Mouse (Mus musculus) G1E (cell line): ENCODE measurements around the gene Coq3.

Experiments used
- CTCF ChIP-seq: IDR thresholded peaks from 2 replicates; pipeline ENCODE4 v1.5.1; 2012; ENCODE audit warnings: low read depth, low read length, inconsistent platforms, mixed read lengths
- GATA1 ChIP-seq: IDR thresholded peaks from 2 replicates; pipeline ENCODE4 v1.6.1; 2012; ENCODE audit warnings: borderline replicate concordance, low read length, inconsistent platforms, mixed read lengths
- GATA2 ChIP-seq: IDR thresholded peaks from 2 replicates; pipeline ENCODE4 v1.6.1; 2012; ENCODE audit warnings: low read depth, low read length, inconsistent platforms, borderline replicate concordance
- POLR2AphosphoS5 ChIP-seq: IDR thresholded peaks from 2 replicates; pipeline ENCODE4 v1.6.1; 2012; ENCODE audit warnings: low read depth, low read length, inconsistent platforms; ENCODE audit not compliant: insufficient replicate concordance
- TAL1 ChIP-seq: conservative IDR thresholded peaks from 2 replicates; pipeline ENCODE4 v1.6.1; 2012; ENCODE audit warnings: low read depth, low read length, inconsistent platforms, mixed read lengths

DNA sequence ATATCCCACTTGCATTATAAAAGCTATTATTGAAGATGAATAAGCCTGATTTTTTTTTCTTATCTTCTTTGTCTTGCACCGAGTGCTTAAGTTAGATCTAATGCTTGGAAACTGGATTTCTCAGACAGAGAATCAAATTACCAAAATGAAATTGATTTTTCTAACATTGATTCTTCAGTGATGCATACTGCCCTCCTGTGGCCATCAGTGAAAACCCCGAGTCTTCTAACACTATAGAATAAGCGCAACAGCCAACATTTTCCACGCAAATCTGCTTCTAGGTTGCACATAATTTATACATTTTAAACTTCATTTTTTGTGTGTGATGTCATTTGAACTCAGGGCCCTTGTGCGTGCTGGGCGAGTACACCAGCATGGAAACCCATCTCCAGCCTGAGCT, 72.0 kb downstream of the Coq3 start:
- TF ChIP-seq CTCF (no peak), GATA1 (no peak), TAL1 (no peak), GATA2 (no peak), POLR2AphosphoS5 (no peak)
